Mouse (Mus musculus): ENCODE results near the gene Mrgpra4. TPM values are rescaled to one million over a fixed set of nuclear protein-coding genes. Genes with fewer than 3 reads are reported as not detected.

Mrgpra4 gene
- not detected in 2 replicates for polyA plus RNA-seq (2016; fragmentation: Nextera tagmentation; extraction: Ambion mirVana)

- Histone ChIP-seq H3K4me3 (no peak within 1 kb of the TSS), H3K27ac (no peak within 1 kb of the TSS), H3K27me3 (ENCODE audit: poor library complexity, severe bottlenecking) (no peaks in the 10 kb centered on the region), H3K9me3 (no peaks in the 10 kb centered on the region; the same call in 1 of the 2 replicates), H3K4me1 (no peaks in the 10 kb centered on the region), H3K36me3 (replicated peaks) (no peaks in the 10 kb centered on the region)
- no peak for DNase-seq (ENCODE audit: extremely low spot score, low spot score)
- 83% methylated on average over 1 of the region's 1 CpGs for WGBS
Observed at GRCm38 (mm10) chr7:47981995-47982394, at the start of gene Mrgpra4. Mrgpra4 (minus strand) TSS chr7:47982095.

- Histone ChIP-seq H3K9me3 (no peaks in the 10 kb centered on the region), H3K4me1 (no peaks in the 10 kb centered on the region), H3K27me3 (ENCODE audit: poor library complexity, severe bottlenecking) (no peaks in the 10 kb centered on the region), H3K27ac (no peak within 1 kb of the TSS), H3K4me3 (no peak within 1 kb of the TSS), H3K36me3 (replicated peaks) (no peaks in the 10 kb centered on the region)
- WGBS, result 88% methylated on average over 3 of the region's 3 CpGs
- DNase-seq (ENCODE audit: extremely low spot score, low spot score), result no peak
Observed at GRCm38 (mm10) chr7:48027497-48027896, 45.6 kb upstream of the Mrgpra4 start, which contains the start of gene Mrgprx1. Mrgprx1 (minus strand) TSS chr7:48027597.

- Histone ChIP-seq H3K27ac (no peak overlapping the region), H3K36me3 (replicated peaks) (no peaks in the 10 kb centered on the region), H3K4me1 (no peaks in the 10 kb centered on the region), H3K4me3 (no peak overlapping the region), H3K27me3 (ENCODE audit: poor library complexity, severe bottlenecking) (no peaks in the 10 kb centered on the region), H3K9me3 (no peaks in the 10 kb centered on the region)
- DNase-seq (ENCODE audit: extremely low spot score, low spot score), result no peak
- WGBS, result 61% methylated on average over 2 of the region's 2 CpGs
Observed at GRCm38 (mm10) chr7:48017874-48018273, 36.0 kb upstream of the Mrgpra4 start.

- H3K4me1 ChIP-seq, result no peaks in the 10 kb centered on the region
- H3K9me3 ChIP-seq, result peaks cover 4% of the 10 kb centered on the region; the same call in 1 of the 2 replicates
- DNase-seq (ENCODE audit: extremely low spot score, low spot score), result no peak
- H3K4me3 ChIP-seq, result no peak overlapping the region
- 80% methylated on average over 3 of the region's 3 CpGs for WGBS
- no peak overlapping the region for H3K27ac ChIP-seq
- no peaks in the 10 kb centered on the region for H3K36me3 ChIP-seq (replicated peaks)
- no peaks in the 10 kb centered on the region for H3K27me3 ChIP-seq (ENCODE audit: poor library complexity, severe bottlenecking)
Observed at GRCm38 (mm10) chr7:47995689-47996088, 13.8 kb upstream of the Mrgpra4 start.

- H3K9me3 ChIP-seq, result no peaks in the 10 kb centered on the region; the same call in 1 of the 2 replicates
- H3K27me3 ChIP-seq (ENCODE audit: poor library complexity, severe bottlenecking), result no peaks in the 10 kb centered on the region
- no peaks in the 10 kb centered on the region for H3K4me1 ChIP-seq
- WGBS, result 74% methylated on average over 1 of the region's 1 CpGs
- no peaks in the 10 kb centered on the region for H3K36me3 ChIP-seq (replicated peaks)
- DNase-seq (ENCODE audit: extremely low spot score, low spot score), result no peak
- no peak overlapping the region for H3K4me3 ChIP-seq
- H3K27ac ChIP-seq, result no peak overlapping the region
Observed at GRCm38 (mm10) chr7:47986752-47987151, 4.9 kb upstream of the Mrgpra4 start.

Other genes starting within 250 kb of the Mrgpra4 start
- gene Mrgprx1, start 45.5 kb upstream of the Mrgpra4 start, polyA plus RNA-seq (2016; fragmentation: Nextera tagmentation; extraction: Ambion mirVana), result not detected in 2 replicates
- gene Mrgprb5, start 186.9 kb upstream of the Mrgpra4 start, polyA plus RNA-seq (2016; fragmentation: Nextera tagmentation; extraction: Ambion mirVana), result not detected in 2 replicates
- gene Mrgprb4, start 217.2 kb upstream of the Mrgpra4 start, polyA plus RNA-seq (2016; fragmentation: Nextera tagmentation; extraction: Ambion mirVana), result not detected in 2 replicates

Measured in forebrain, embryonic 10.5 days (tissue).